Mouse (Mus musculus) hindbrain, embryonic 12.5 days (tissue): Measurements from ENCODE around the gene Acot8. TPM values are rescaled to one million over a fixed set of nuclear protein-coding genes. Genes with fewer than 3 reads are reported as not detected.
A peak's percentile ranks its signal among the peaks of the same experiment; 100 is the strongest.
"Not testable (repeated sequence)": the region's sequence is repeated elsewhere in the genome, so short reads cannot be mapped to it uniquely, and the experiment has no call there.

Experiments
- ATAC-seq: fragments of 200-750 bp; cut with Nextera tagmentation; 2 replicates; pipeline ENCODE4 v1.8.0; 2017; ENCODE audit warnings: moderate TSS enrichment; ENCODE audit not compliant: low FRiP score
- H3K27ac ChIP-seq: fragments of 300-500 bp; sonication (generic); 2 replicates; pipeline ENCODE4 v1.5.1; 2016; ENCODE audit warnings: mild to moderate bottlenecking
- H3K27me3 ChIP-seq: fragments of 300-500 bp; sonication (generic); 2 replicates; pipeline ENCODE4 v1.6.1; 2016; ENCODE audit warnings: mild to moderate bottlenecking
- H3K36me3 ChIP-seq: fragments of 300-500 bp; sonication (generic); 2 replicates; pipeline ENCODE4 v1.6.1; 2016; ENCODE audit warnings: mild to moderate bottlenecking
- H3K4me1 ChIP-seq: fragments of 300-500 bp; sonication (generic); 2 replicates; pipeline ENCODE4 v1.6.1; 2016
- H3K4me2 ChIP-seq: fragments of 300-500 bp; sonication (generic); replicated peaks from 2 replicates; pipeline ENCODE4 v1.6.1; 2016; ENCODE audit warnings: mild to moderate bottlenecking
- H3K4me3 ChIP-seq: fragments of 300-500 bp; sonication (generic); 2 replicates; pipeline ENCODE4 v1.5.1; 2016; ENCODE audit warnings: mild to moderate bottlenecking
- H3K9ac ChIP-seq: fragments of 300-500 bp; sonication (generic); 2 replicates; pipeline ENCODE4 v1.6.1; 2016; ENCODE audit warnings: mild to moderate bottlenecking, moderate library complexity
- H3K9me3 ChIP-seq: fragments of 300-500 bp; sonication (generic); replicated peaks from 2 replicates; pipeline ENCODE4 v1.6.1; 2016; ENCODE audit warnings: mild to moderate bottlenecking
- WGBS: fragments of 180-500 bp; shearing (Covaris S2); methylation state at CpG from one replicate; pipeline ENCODE4 v1.1.7; 2016; 5-methylcytosine and 5-hydroxymethylcytosine counted together
- polyA plus RNA-seq: library from polyadenylated mRNA; unstranded; fragments of >200 nt; fragmentation: Nextera tagmentation; extraction: Ambion mirVana; gene quantifications from 2 replicates; pipeline ENCODE4 v1.2.1, GENCODE M21; 2016

Acot8 gene
- polyA plus RNA-seq, 1 experiment from 2014 or later = 17.0 TPM

- 45% methylated on average over 1 of the region's 1 CpGs for WGBS
- Histone ChIP-seq H3K9me3 (no peaks in the 10 kb centered on the region), H3K27me3 (no peaks in the 10 kb centered on the region), H3K4me3 (peak overlapping the region; percentile 82), H3K9ac (peak overlapping the region; percentile 82), H3K36me3 (peaks cover 27% of the 10 kb centered on the region), H3K4me1 (peaks cover 25% of the 10 kb centered on the region), H3K27ac (no peak overlapping the region), H3K4me2 (peak overlapping the region; percentile 80)
- ATAC-seq = no peak
Measured at GRCm38 (mm10) chr2:164803921-164804313, 765 bp downstream of the Acot8 start.

GRCm38 (mm10) chr2:164803201-164803920 is 1.3 kb downstream of the Acot8 start:
- Histone ChIP-seq H3K4me1 (peaks cover 25% of the 10 kb centered on the region), H3K27me3 (no peaks in the 10 kb centered on the region), H3K9ac (peak overlapping the region; percentile 82), H3K4me2 (peak overlapping the region; percentile 80), H3K36me3 (peaks cover 25% of the 10 kb centered on the region), H3K4me3 (peak overlapping the region; percentile 82), H3K9me3 (no peaks in the 10 kb centered on the region), H3K27ac (no peak overlapping the region)
- WGBS = 95% methylated on average over 16 of the region's 16 CpGs
- no peak for ATAC-seq

GRCm38 (mm10) chr2:164800252-164801004 is 4.3 kb downstream of the Acot8 start:
- 96% methylated on average over 13 of the region's 13 CpGs for WGBS
- H3K9ac ChIP-seq = no peak overlapping the region
- peaks cover 16% of the 10 kb centered on the region for H3K4me1 ChIP-seq
- H3K4me3 ChIP-seq = no peak overlapping the region
- no peak overlapping the region for H3K27ac ChIP-seq
- ATAC-seq = no peak
- peaks cover 45% of the 10 kb centered on the region for H3K36me3 ChIP-seq
- no peaks in the 10 kb centered on the region for H3K27me3 ChIP-seq
- H3K4me2 ChIP-seq = no peak overlapping the region
- no peaks in the 10 kb centered on the region for H3K9me3 ChIP-seq

- not testable (repeated sequence) for H3K27ac ChIP-seq, H3K9ac ChIP-seq, H3K4me1 ChIP-seq, H3K27me3 ChIP-seq, H3K4me2 ChIP-seq, ATAC-seq, H3K9me3 ChIP-seq, H3K4me3 ChIP-seq
- WGBS = 88% methylated on average over 6 of the region's 6 CpGs
- H3K36me3 ChIP-seq = peaks cover 53% of the 10 kb centered on the region
Measured at GRCm38 (mm10) chr2:164798554-164798953, 6.1 kb downstream of the Acot8 start.

GRCm38 (mm10) chr2:164795868-164796267 is 8.8 kb downstream of the Acot8 start:
- ATAC-seq = no peak
- Histone ChIP-seq H3K9me3 (no peaks in the 10 kb centered on the region), H3K27me3 (no peaks in the 10 kb centered on the region), H3K4me2 (no peak overlapping the region), H3K9ac (no peak overlapping the region), H3K27ac (no peak overlapping the region), H3K36me3 (peaks cover 69% of the 10 kb centered on the region), H3K4me3 (no peak overlapping the region), H3K4me1 (no peaks in the 10 kb centered on the region)
- WGBS = 88% methylated on average over 4 of the region's 4 CpGs

- H3K27ac ChIP-seq = no peak overlapping the region
- H3K36me3 ChIP-seq = peaks cover 67% of the 10 kb centered on the region
- no peaks in the 10 kb centered on the region for H3K27me3 ChIP-seq
- WGBS = 36% methylated on average over 5 of the region's 5 CpGs
- H3K4me1 ChIP-seq = no peaks in the 10 kb centered on the region
- H3K9ac ChIP-seq = no peak overlapping the region
- no peak overlapping the region for H3K4me2 ChIP-seq
- H3K4me3 ChIP-seq = no peak overlapping the region
- peak; percentile 52; the same call in 1 of the 2 replicates for ATAC-seq
- no peaks in the 10 kb centered on the region for H3K9me3 ChIP-seq
Measured at GRCm38 (mm10) chr2:164794293-164794692, 10.4 kb downstream of the Acot8 start.

- Histone ChIP-seq H3K9ac (no peak overlapping the region), H3K4me3 (no peak overlapping the region), H3K4me2 (no peak overlapping the region), H3K9me3 (no peaks in the 10 kb centered on the region), H3K27me3 (no peaks in the 10 kb centered on the region), H3K4me1 (no peaks in the 10 kb centered on the region), H3K27ac (no peak overlapping the region), H3K36me3 (peaks cover 65% of the 10 kb centered on the region)
- WGBS = 92% methylated on average over 2 of the region's 2 CpGs
- no peak for ATAC-seq
Measured at GRCm38 (mm10) chr2:164793772-164794171, 10.9 kb downstream of the Acot8 start.

- WGBS = 90% methylated on average over 3 of the region's 3 CpGs
- no peak for ATAC-seq
- Histone ChIP-seq H3K4me1 (peaks cover 3% of the 10 kb centered on the region; the same call in 1 of the 2 replicates), H3K36me3 (peaks cover 64% of the 10 kb centered on the region), H3K27me3 (no peaks in the 10 kb centered on the region), H3K9ac (no peak overlapping the region), H3K4me2 (no peak overlapping the region), H3K9me3 (no peaks in the 10 kb centered on the region), H3K27ac (no peak overlapping the region), H3K4me3 (no peak overlapping the region)
Measured at GRCm38 (mm10) chr2:164793236-164793635, 11.4 kb downstream of the Acot8 start.

GRCm38 (mm10) chr2:164792400-164793190 is 12.1 kb downstream of the Acot8 start:
- H3K4me3 ChIP-seq = no peak overlapping the region
- H3K36me3 ChIP-seq = peaks cover 60% of the 10 kb centered on the region
- H3K27me3 ChIP-seq = no peaks in the 10 kb centered on the region
- H3K9me3 ChIP-seq = no peaks in the 10 kb centered on the region
- ATAC-seq = no peak
- H3K27ac ChIP-seq = no peak overlapping the region
- 95% methylated on average over 12 of the region's 12 CpGs for WGBS
- no peak overlapping the region for H3K4me2 ChIP-seq
- H3K9ac ChIP-seq = no peak overlapping the region
- H3K4me1 ChIP-seq = peaks cover 3% of the 10 kb centered on the region; the same call in 1 of the 2 replicates

- H3K9ac ChIP-seq = no peak overlapping the region
- ATAC-seq = no peak
- no peak overlapping the region for H3K27ac ChIP-seq
- peaks cover 57% of the 10 kb centered on the region for H3K36me3 ChIP-seq
- H3K27me3 ChIP-seq = no peaks in the 10 kb centered on the region
- WGBS = 92% methylated on average over 18 of the region's 18 CpGs
- peaks cover 4% of the 10 kb centered on the region; the same call in 1 of the 2 replicates for H3K4me1 ChIP-seq
- H3K9me3 ChIP-seq = no peaks in the 10 kb centered on the region
- H3K4me3 ChIP-seq = no peak overlapping the region
- H3K4me2 ChIP-seq = no peak overlapping the region
Measured at GRCm38 (mm10) chr2:164791841-164792261, 12.8 kb downstream of the Acot8 start.

GRCm38 (mm10) chr2:164790451-164790850 is 14.2 kb downstream of the Acot8 start:
- Histone ChIP-seq H3K27me3 (no peaks in the 10 kb centered on the region), H3K9me3 (no peaks in the 10 kb centered on the region), H3K27ac (no peak overlapping the region), H3K4me1 (peaks cover 13% of the 10 kb centered on the region), H3K36me3 (peaks cover 44% of the 10 kb centered on the region), H3K9ac (no peak overlapping the region), H3K4me3 (no peak overlapping the region), H3K4me2 (no peak overlapping the region)
- WGBS = 86% methylated on average over 4 of the region's 4 CpGs
- ATAC-seq = no peak

- ATAC-seq = no peak
- Histone ChIP-seq H3K9me3 (no peaks in the 10 kb centered on the region), H3K36me3 (peaks cover 35% of the 10 kb centered on the region), H3K9ac (peak overlapping the region; percentile 23; the same call in 1 of the 2 replicates), H3K27me3 (peaks cover 3% of the 10 kb centered on the region; the same call in 1 of the 2 replicates), H3K4me3 (no peak overlapping the region), H3K27ac (no peak overlapping the region), H3K4me1 (peaks cover 20% of the 10 kb centered on the region), H3K4me2 (no peak overlapping the region)
- WGBS = 70% methylated on average over 4 of the region's 4 CpGs
Measured at GRCm38 (mm10) chr2:164788411-164788810, 16.3 kb downstream of the Acot8 start.
